Mouse (Mus musculus) left cerebral cortex, postnatal 36 days (tissue): ENCODE data around the gene Cep164. TPM values are rescaled to one million over a fixed set of nuclear protein-coding genes. Genes with fewer than 3 reads are reported as not detected.

Source experiments
- DNase-seq, 2 experiments: peaks; one replicate each; pipeline ENCODE4 v3.0.0; 2021 to 2022; ENCODE audit warnings: low spot score in 2 of 2, mixed read lengths in 1 of 2
- intact Hi-C: fragments of 180-260 bp; cut with DNase I; formaldehyde crosslinking; loops from one replicate; pipeline ENCODE4 v1.15.1; 2025
- total RNA-seq, 2 experiments: library from RNA; stranded (reverse); gene quantifications; 2 replicates each; pipeline ENCODE4 v1.2.3; 2021

Cep164 gene
- total RNA-seq, 2 experiments from 2014 or later, result 10.9 to 16.3 TPM

DNA sequence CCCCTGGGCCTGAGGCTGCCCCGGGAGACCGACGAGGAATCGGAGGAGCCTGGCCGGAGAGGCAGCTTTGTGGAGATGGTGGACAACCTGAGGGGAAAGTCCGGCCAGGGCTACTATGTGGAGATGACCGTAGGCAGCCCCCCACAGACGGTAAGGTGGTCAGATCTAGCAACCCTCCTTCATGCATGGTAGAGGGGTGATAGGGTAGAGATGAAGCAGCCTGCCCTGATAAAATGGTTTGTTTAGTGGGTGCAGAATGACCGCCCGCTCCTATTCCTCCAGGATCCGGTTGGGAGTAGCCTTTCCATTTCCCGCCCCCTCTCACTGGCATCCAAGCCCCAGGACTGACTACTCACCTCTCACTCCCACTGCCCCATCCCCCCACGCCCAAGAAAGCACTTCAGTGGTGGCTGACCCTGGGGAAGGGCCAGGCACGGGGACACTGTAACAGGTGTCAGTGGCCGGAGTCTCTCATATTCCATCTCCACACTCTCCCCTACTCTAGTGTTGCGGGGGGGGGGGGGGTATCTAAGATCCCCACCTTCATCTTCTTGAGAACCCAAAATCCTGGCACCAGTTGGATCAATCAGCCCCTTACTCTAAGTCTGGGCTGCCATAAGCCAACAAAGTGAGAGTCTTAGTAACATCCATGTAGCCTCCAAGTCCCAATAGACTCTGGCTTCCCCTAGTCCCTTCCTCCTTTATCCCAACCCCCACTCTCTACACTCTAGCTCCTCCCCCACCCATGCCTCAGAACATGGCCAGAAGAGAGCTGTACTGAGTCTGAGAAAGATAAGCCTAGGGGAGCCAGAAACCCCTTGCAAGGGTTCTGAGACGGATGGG lies 10.9 kb upstream of the Cep164 start:
- no peak for DNase-seq

DNA sequence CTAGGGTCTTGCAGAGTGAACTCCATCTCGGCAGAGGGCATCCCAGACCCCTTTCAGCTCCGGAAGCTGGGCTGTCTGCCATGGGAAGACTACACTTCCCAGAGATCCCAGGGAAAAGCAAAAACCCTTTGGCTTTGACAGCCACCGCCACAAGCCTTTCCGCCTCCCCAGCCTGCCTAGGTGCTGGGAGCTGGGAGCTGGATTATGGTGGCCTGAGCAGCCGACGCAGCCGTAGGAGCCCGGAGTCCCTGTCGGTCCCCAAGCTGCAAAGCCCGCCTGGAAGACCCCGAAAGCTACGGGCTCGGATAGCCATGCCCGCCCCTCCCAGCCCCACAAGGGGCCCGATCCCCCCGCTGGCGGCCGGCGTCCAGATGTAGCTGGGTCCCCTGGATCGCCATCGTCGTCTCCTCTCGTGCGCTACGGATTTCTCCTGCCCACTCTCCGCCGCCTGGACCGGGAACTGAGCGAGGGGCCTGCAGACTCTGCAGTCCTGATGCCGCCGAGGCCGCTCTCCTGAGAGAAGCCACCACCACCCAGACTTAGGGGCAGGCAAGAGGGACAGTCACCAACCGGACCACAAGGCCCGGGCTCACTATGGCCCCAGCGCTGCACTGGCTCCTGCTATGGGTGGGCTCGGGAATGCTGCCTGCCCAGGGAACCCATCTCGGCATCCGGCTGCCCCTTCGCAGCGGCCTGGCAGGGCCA lies 10.1 kb upstream of the Cep164 start, which contains the start of gene Bace1:
TSS of gene Bace1 (plus strand) at position 147 of the 705 bp plus-strand sequence.
- peak; percentile 85 to 86 for DNase-seq
- intact Hi-C loops, result loop anchor here (1.0 kb wide), 1 partner anchor 68 kb away; the partner anchor contains the start of genes Pcsk7 and Rnf214

More for the DNA sequence above, 10.9 kb upstream of the Cep164 start:
- intact Hi-C loops, result no loop called here

DNA sequence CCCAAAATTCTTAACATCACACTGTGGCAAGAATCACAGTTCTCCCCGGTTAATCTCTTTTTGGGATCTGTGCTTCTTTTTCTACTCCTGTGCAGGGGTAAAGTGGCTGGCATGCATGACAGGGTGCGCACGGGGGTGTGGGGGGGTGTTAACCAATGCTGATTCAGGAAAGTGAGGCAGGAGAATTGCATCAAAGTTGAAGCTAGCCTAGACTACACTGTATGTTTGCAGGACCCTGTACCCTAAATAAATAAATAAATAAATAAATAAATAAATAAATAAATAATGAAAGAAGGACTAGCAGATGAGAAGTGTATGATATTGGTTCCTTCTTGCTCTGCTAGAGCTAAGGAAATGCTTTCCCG lies 9.6 kb upstream of the Cep164 start:
- DNase-seq, result no peak
- intact Hi-C loops, result loop anchor here (1.0 kb wide), 1 partner anchor 68 kb away; the partner anchor contains the start of genes Pcsk7 and Rnf214

DNA sequence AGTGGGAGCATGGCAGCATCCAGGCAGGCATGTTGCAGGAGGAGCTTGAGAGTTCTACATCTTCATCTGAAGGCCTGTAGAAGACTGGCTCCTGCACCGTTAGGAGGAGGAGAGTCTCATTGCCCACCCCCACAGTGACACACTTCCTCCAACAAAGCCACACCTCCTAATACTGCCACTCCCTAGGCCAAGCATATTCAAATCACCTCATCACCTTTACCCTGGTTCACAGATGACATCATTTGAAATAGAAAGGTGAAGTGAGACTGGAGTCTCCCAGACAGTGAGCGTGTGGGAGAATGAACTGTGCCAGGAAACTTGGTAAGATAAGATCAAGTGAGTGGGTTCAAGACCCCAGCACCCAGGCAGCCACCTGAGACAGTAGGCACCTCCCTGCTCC lies 5.0 kb upstream of the Cep164 start:
- intact Hi-C loops, result no loop called here
- DNase-seq, result no peak

DNA sequence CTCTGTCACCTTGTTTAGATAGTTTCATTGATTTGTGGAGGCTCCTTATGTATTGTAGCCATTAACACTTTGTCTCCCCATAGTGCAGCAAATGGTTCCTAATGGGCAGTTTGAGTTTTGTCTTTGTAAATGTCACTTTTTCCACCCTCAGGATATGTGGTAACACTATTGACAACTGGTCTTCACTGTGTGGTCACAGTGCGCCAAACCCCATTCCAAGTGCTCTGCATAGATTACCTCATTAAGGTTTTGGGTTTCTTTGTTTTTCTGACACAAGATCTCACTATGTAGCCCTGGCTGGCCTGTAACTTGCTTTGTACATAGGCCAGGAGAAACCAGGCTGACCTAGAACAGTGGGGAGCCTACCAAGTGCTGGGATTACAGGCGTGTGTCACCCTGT lies 4.4 kb upstream of the Cep164 start:
- intact Hi-C loops, result no loop called here
- DNase-seq, result no peak

DNA sequence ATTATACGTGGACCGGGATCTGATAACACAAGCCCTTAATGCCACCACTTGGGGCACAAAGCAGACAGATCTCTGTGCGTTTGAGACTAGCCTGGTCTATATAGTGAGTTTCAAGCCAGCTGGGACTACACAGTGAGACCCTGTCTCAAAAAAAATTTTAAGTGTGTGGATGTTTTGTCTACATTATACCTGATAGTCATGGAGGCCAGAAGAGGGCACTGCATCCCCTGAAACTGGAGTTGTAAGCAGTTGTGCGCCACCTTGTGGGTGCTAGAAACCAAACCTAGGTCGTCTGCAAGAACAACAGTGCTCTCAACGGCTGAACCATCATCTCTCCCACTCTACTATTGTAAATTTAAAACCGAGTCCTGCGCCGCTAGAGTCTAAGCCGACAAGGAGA lies 616 bp upstream of the Cep164 start:
- DNase-seq, result peak in 1 of 2 experiments; percentile 49
- intact Hi-C loops, result loop anchor here (5.0 kb wide), 1 partner anchor 417 kb away; no protein-coding TSS in a partner anchor

DNA sequence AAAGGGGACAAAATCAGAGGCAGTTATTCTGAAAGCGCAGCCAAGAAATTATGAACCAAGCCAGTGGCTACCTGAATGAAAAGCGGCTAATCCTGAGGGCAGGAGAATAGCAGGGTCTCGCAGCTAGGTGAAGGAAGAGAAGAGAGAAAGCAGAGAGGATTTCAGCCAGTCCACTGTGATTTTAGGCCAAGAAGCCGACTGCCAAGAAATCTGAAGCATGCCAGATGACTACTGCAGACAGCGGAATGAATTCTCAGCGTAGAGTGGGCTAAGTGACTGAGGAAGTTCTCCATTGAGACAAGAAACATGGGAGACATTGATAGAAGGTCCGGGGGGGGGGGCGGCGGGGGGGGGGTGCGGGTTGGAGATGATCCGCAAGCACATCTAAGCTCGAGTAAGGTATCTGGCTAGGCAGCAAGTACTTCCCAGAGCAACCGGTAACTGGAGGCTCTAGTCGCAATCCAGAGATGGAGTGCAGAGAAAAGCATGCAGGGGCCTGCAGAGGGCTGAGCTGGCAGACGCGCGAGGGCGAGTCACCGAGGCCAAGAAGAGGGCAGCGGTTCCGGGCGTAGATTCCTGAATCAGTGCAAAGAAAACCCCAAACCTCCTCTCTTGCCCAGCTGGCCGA lies 714 bp downstream of the Cep164 start:
- intact Hi-C loops, result loop anchor here (5.0 kb wide), 1 partner anchor 415 kb away; no protein-coding TSS in a partner anchor
- no peak for DNase-seq

DNA sequence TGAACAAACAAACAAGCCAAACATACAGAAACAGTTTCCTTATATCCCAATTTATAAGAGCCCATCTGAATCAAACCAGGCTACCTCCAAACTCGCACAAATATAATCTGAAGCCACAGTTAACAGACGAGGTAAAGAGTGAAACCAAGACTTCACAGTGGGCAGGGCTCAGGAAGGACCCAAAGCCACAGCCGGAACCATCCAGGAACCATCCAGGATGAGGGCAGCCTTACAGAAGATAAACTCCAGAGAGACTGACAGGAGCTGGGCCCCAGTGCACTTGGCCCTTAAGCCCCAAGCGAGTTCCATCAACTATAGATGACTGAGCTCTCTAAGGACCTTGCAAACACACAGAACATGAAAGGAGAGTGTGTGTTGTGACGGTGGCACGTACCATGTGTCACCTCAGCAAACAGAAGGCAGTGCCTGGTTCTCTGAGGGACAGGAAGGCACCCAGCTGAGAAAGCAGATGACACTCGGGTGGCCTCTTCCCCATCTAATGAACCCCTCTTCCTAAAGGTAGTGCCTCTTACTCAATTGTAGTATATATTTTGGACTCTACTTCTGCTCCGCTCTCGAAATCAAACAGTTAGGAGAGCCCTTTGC lies 10.0 kb downstream of the Cep164 start:
- no peak for DNase-seq
- intact Hi-C loops, result no loop called here

DNA sequence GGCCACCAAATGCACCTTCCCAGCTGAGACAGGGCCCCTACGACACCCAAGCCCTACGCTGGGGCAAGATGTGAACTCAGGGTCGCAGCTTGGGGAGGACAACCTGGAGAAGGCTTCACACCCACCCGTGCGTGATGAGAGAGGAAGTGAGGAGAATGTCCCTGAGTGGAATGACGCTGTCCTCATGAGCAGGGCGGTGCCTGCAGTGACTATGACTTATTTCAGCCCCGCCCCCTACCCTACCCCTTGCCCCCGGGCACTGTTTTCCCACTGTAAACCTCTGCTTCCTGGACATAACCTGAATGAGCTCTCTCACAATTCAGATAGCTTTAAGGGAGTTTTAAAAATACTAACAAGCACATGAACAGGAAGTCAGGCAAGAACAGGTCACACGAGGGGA lies 13.0 kb downstream of the Cep164 start:
- intact Hi-C loops, result no loop called here
- DNase-seq, result no peak

DNA sequence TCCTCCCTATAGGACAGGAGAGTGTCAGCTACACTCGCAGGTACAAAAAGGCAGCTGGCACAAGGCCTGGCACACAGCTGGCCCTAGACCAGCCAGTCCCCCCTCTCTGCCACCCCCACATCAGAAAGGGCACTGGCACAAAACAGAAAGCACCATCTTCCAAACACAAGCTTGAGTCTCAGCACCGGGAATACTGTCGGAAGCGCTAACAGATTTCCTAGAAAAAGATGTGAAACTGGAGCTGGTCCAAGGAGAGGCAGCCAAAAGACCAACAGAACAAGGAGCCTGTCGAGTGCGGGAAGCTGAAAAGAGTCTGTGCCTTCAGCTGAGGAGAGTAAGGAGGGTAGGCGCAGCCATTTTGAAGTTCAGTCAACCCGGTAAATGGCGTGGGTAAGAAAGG lies 13.4 kb downstream of the Cep164 start:
- intact Hi-C loops, result no loop called here
- peak; percentile 34 to 43 for DNase-seq

DNA sequence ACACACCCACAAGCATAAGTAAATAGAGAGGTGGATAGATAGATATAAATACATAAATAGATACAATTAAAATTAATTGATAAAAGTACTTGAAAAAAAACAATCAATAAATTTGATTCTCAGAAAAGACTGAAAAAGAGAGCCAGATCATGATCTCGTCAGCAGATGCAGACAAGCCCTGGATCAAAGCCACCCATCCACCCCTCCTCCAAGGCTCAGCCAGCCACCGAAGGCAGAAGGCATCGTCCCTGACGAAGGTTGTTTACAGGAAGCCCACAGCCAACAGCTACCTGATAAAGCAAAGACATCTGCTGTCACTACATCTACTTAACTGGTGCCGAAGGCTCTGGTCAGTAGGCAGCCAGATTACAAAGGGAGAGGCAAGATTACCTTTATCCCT lies 16.5 kb downstream of the Cep164 start:
- DNase-seq, result no peak
- intact Hi-C loops, result no loop called here

DNA sequence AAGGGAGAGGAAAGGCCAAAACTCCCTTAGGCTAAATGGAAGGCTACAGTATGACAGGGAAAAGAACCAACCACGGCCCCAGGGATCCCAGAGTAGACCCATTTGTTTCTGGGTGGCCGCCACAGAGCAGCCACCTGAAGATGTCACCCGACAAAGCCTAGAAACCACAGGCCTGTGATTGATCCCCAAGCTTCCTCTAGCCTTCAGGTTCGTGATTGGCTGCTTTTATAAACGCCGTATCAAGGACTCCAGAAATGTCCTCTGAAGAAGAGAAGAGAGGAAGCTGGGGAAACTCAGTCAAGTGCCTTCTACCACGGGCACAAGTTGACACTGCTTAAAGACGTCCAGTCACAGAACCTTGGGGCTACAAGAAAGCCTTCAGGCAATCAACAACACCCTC lies 20.7 kb downstream of the Cep164 start:
- intact Hi-C loops, result no loop called here

DNA sequence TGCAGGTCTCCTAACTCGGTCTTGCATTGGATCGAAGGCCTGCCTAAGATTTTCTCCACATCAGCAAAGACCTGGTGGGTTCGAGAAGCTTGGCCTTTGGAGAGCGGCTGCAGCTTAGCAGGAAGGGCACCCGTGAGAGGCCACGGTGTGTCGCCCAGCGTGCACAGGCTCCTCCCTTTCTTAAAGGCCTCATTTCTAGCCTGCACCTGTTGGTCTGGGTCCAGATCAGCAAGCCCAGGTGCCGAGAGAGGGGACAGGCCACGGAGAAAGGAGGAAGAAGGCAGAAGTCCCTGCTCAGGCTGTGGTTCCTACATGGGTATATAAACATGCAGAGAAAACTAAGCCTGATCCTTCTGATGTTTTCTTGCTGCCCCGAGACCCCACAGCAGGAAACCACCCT lies 21.2 kb downstream of the Cep164 start:
- intact Hi-C loops, result no loop called here
- DNase-seq, result no peak

More for the DNA sequence above, 20.7 kb downstream of the Cep164 start:
- DNase-seq, result no peak

DNA sequence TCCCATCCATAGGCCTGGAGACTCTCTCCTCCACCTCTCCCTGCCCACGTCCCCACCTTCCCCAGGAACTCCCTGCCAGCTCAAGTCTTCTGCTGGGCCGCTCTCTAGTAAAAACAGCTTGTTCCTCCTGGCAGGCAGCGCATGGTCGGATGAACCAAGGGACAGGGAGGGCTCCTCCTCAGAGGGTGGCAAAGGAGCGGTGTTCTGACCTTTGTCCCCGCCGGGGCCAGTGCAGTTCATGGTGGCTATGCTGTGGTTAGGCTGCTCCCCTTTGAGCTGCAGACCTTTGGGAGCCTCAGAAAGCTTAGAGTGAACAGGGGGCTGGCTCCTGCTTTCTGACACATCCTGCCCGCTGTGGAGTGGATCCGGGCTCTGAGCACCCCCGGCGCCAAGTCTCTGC lies 21.6 kb downstream of the Cep164 start:
- no peak for DNase-seq
- intact Hi-C loops, result no loop called here

DNA sequence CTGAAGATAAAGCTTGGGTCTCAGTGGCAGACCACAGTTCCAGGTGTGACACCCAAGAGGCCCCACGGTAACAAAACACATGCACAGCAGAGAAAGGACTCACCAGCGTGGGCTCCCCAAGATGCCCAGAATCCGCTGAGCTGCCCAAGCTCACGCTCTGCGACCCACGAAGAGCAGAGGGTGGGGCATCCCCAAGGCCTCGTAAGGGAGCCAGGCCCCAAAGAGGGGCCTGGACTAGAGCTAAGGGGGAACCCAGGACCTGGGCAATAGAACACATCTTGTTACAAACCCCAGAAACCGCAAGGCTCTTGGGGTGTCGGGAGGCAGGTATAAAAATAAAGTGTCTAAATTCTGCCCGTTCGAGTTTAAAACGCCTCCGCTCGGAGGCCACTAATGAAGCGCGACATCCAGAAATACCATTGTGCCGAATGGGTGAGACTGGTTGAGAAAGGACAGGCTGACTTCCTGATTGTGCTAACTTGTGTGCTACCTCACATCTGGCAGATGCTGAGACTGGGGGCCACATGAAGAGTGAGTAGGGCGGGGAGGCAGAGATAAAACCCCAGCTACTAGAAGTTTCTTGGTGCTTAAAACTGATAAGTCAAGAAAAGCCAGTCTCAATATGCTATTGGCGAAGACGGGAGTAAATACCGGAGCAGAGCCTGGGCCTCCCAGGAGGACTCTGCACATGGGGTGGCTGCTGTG lies 25.3 kb downstream of the Cep164 start:
- no peak for DNase-seq
- intact Hi-C loops, result no loop called here

DNA sequence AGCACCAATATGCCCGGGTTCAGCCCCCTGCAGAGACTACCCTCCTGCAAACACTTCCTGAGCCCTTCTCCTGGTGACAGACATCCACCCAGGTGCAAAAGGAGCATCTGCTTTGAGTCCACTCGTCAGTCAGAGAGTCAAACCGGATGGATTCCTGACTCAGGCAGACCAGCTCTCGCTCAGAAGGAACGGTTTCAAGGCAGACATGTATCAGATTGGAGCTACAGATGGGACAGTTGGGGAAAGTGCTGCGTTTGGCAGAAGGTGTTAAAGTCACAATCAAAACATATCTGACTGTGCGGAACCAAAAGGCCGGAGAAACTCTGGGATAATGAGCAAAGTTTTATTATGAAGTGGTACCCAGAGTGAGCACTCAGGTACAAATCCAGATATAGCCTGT lies 29.1 kb downstream of the Cep164 start:
- intact Hi-C loops, result no loop called here
- no peak for DNase-seq

DNA sequence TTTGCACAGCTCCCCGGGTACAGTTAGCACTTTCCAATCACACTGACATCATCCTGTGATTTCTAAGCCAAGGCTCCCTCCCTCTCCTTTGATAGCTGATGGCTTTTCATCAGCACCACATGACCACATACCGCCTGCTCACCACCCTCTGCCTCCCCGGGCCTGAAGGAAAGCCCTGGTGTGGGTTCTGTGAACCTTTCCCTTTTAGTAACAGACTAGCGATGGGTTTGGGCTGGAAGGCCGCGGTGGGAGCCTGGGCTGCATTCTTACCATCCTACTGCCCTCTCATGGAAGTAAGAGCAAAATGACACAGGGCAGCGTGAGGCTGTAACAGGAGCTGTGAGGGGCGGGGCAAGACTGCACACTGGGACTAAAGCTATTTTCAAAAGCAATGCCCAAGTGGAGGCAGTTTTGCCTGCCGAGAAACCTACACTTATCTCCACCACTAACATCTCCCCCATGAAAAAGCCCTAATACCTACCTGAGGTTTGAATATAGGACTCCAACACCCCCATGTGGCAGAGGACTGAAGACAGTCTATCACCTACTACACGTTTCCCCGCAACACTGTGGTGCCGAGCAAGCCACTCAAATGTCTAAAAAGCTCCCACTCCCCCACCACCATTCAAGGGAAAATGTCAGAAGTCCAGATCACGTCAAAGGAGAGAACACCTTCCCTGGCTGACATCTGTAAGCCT lies 29.9 kb downstream of the Cep164 start:
- intact Hi-C loops, result no loop called here
- DNase-seq, result peak in 1 of 2 experiments; percentile 23

DNA sequence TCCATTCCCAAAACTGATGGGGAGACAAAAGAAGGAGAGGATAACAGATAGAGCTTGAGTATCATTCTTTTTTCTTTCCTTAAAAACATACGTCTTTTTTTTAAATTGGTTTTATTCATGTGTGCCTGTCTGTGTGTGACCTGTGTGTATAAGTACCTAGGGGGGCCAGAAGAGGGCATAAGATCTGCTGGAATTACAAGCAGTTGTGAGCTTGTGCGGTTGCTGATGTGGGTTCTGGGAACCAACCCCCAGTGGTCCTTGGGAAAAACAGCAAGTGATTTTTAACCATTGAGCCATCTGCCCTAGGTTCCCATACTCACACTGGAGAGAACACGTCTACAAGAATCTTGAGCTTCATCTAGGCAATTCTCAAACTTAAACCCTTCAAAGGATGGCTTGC lies 31.2 kb downstream of the Cep164 start:
- no peak for DNase-seq
- intact Hi-C loops, result no loop called here

DNA sequence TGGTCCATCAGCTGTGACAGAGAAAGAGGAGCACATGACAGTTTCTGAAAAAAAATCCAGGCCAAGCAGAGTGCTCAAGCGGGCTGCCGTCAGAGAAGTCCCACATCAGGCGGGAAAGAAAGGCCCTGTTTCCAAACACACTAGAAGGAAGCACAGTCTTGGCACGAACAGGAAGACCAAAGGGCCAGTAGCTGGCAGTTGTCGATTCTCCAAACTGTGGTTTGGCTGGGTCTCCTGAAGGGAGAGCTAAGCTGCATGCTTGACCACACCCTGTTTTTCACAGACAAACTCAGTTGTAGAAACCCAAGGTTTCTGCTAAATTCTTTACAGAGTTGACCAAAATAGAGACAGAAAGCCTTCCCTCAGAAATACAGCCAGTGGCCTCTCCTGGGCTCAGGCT lies 32.8 kb downstream of the Cep164 start:
- no peak for DNase-seq
- intact Hi-C loops, result no loop called here
